In the genomic region with DNA sequence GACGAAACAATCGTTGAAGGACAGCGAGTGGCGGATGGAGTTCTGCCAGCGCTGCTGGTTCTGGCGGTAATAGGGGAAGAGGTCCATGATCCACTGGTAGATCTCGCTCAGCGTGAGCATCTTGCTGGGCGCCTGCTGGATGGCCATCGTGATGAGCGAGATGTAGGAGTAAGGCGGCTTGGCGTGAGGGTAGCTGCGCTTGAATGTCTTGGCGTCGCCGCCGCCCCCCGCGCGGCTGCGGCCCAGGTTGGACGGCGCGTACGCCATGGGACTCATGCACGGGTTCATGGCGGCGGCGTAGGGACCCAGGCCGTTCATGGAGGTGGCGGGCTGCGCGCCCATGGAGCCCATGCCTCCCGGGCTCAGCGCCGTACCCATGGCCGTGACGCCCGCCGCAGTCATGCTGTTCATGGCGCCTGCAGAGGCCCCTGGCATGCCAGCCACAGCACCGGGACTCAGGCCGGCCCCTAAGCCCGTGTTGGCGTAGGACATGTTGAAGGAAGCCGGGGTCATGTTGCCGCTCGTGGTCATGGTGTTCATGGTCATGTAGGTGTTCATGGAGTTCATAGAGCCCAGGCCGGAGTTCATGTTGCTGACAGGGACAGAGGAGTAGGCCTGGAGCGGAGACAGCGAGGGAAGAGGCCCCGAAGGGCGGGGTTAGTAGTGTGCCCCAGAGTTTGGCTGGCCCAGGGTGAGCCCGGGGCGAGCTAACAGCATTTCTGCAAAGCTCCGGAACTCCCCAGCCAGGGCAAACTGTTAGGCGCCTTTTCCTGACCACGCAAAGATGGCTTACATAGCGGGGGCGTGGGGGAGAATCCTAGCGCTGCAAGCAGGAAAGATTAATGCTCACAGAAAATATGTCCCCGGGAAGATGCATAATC, we compare ENCODE assay signal across 11 mouse cellular contexts. TPM values are rescaled to one million over a fixed set of nuclear protein-coding genes. Genes with fewer than 3 reads are reported as not detected.
DNase-seq lines count a peak whose midpoint lies in the region; ATAC-seq lines count a peak whose summit lies in the region.
"Had no signal": no experiment of that assay in that cellular context is flagged by ENCODE, and none has a peak within 500 bp of the region (broad histone marks: within the 10 kb centered on the region; RNA-seq: fewer than 3 reads in every experiment).

No protein-coding gene starts in this region.

- no peak for ATAC-seq in heart, embryonic 14.5 days (ENCODE audit: insufficient number of reproducible peaks, insufficient read depth, low FRiP score, low read depth)
- no peak; the same call in 1 of the 2 replicates for ATAC-seq in heart, embryonic 15.5 days (replicated peaks; ENCODE audit: insufficient number of reproducible peaks, insufficient read depth, low FRiP score, low read depth)
- ATAC-seq in liver, embryonic 12.5 days = no peak
- ATAC-seq in neural tube, embryonic 13.5 days (ENCODE audit: low read depth) = no peak

- intact Hi-C loops in heart, postnatal 36 days (cut with DNase I) = loop anchor here (5.0 kb wide), 1 partner anchor 851 kb away; a partner anchor contains a TSS

- H3K9me3 ChIP-seq in heart, embryonic 14.5 days (ENCODE audit: control insufficient read depth, low read length) = no peaks in the 10 kb centered on the region
- no peaks in the 10 kb centered on the region for H3K9me3 ChIP-seq in heart, embryonic 15.5 days (replicated peaks)
- no peaks in the 10 kb centered on the region for H3K9me3 ChIP-seq in liver, embryonic 12.5 days (replicated peaks)
- no peaks in the 10 kb centered on the region for H3K9me3 ChIP-seq in neural tube, embryonic 13.5 days

- H3K4me1 ChIP-seq in heart, embryonic 14.5 days (ENCODE audit: control insufficient read depth in 2 of 2, insufficient read depth in 2 of 2, low read length in 2 of 2) = peaks cover 3 to 28% of the 10 kb centered on the region in 2 experiments; a peak in 3 of 4 replicates
- H3K4me1 ChIP-seq in heart, embryonic 15.5 days (replicated peaks) = peaks cover 44% of the 10 kb centered on the region
- H3K4me1 ChIP-seq in liver, embryonic 12.5 days = peaks cover 24% of the 10 kb centered on the region
- H3K4me1 ChIP-seq in neural tube, embryonic 13.5 days (replicated peaks) = peaks cover 36% of the 10 kb centered on the region

- whole genome bisulfite sequencing in heart, embryonic 14.5 days = 2% methylated on average over 63 of the region's 63 CpGs
- 2% methylated on average over 63 of the region's 63 CpGs for WGBS in heart, embryonic 15.5 days
- WGBS in liver, embryonic 12.5 days (ENCODE audit: insufficient replicate concordance) = 4% methylated on average over 63 of the region's 63 CpGs
- 1% methylated on average over 63 of the region's 63 CpGs for WGBS in neural tube, embryonic 13.5 days

- DNase-seq in heart, postnatal 36 days = no peak
- DNase-seq in adrenal gland, postnatal 10 days = no peak
- DNase-seq in spleen, postnatal 36 days (ENCODE audit: low spot score in 2 of 2) = no peak
- no peak for DNase-seq in adipocyte (ENCODE audit: low spot score)

- H3K9ac ChIP-seq in heart, embryonic 14.5 days (ENCODE audit: low read length) = no peak overlapping the region
- H3K9ac ChIP-seq in heart, embryonic 15.5 days = no peak overlapping the region
- H3K9ac ChIP-seq in liver, embryonic 12.5 days = peak overlapping the region; percentile 27; the same call in 1 of the 2 replicates
- H3K9ac ChIP-seq in neural tube, embryonic 13.5 days = no peak overlapping the region

- peak overlapping the region; percentile 39 for H3K4me2 ChIP-seq in heart, embryonic 14.5 days (ENCODE audit: low read length)
- H3K4me2 ChIP-seq in heart, embryonic 15.5 days = peak overlapping the region; percentile 33
- peak overlapping the region; percentile 43 for H3K4me2 ChIP-seq in liver, embryonic 12.5 days
- peak overlapping the region; percentile 26 for H3K4me2 ChIP-seq in neural tube, embryonic 13.5 days

- H3K27me3 ChIP-seq in heart, embryonic 14.5 days (ENCODE audit: control insufficient read depth, insufficient read depth, low read length) = peaks cover 85% of the 10 kb centered on the region
- H3K27me3 ChIP-seq in heart, embryonic 15.5 days = peaks cover 93% of the 10 kb centered on the region
- peaks cover 95% of the 10 kb centered on the region for H3K27me3 ChIP-seq in liver, embryonic 12.5 days (replicated peaks)
- H3K27me3 ChIP-seq in neural tube, embryonic 13.5 days = peaks cover 96% of the 10 kb centered on the region
- H3K27me3 ChIP-seq: CH12.LX had no signal

- H3K4me3 ChIP-seq in heart, embryonic 14.5 days (ENCODE audit: control insufficient read depth in 1 of 2, insufficient read depth in 1 of 2, low read depth in 1 of 2, low read length in 2 of 2) = peak overlapping the region in 1 of 2 experiments; percentile 19; a peak in 2 of 4 replicates
- peak overlapping the region; percentile 25 for H3K4me3 ChIP-seq in heart, embryonic 15.5 days
- H3K4me3 ChIP-seq in liver, embryonic 12.5 days = peak overlapping the region; percentile 30
- H3K4me3 ChIP-seq in neural tube, embryonic 13.5 days = peak overlapping the region; percentile 8; the same call in 1 of the 2 replicates
- H3K4me3 ChIP-seq: left cerebral cortex, adult 2 months had no signal

- no peaks in the 10 kb centered on the region for H3K36me3 ChIP-seq in heart, embryonic 14.5 days (ENCODE audit: control insufficient read depth, insufficient read depth, low read length)
- no peaks in the 10 kb centered on the region for H3K36me3 ChIP-seq in heart, embryonic 15.5 days
- H3K36me3 ChIP-seq in liver, embryonic 12.5 days = no peaks in the 10 kb centered on the region
- H3K36me3 ChIP-seq in neural tube, embryonic 13.5 days = no peaks in the 10 kb centered on the region

- H3K27ac ChIP-seq in heart, embryonic 14.5 days (replicated peaks in 1 of 2; ENCODE audit: control insufficient read depth in 1 of 2, insufficient read depth in 1 of 2, low read depth in 2 of 2, low read length in 2 of 2) = no peak overlapping the region
- H3K27ac ChIP-seq in heart, embryonic 15.5 days = no peak overlapping the region
- H3K27ac ChIP-seq in liver, embryonic 12.5 days = no peak overlapping the region
- no peak overlapping the region for H3K27ac ChIP-seq in neural tube, embryonic 13.5 days (replicated peaks)
- H3K27ac ChIP-seq: left cerebral cortex, adult 2 months had no signal

RNA-seq across cellular contexts. Expression of a gene that starts 3.7 kb away (rescaled TPM):
- 0.42 TPM in 1 of 2 replicates, not detected in the other for polyA plus RNA-seq in heart, embryonic 14.5 days (2014; fragmentation: Nextera tagmentation; extraction: Ambion mirVana)
- total RNA-seq in heart, postnatal 36 days (2021) = not detected
- polyA plus RNA-seq in heart, embryonic 15.5 days (2015; fragmentation: Nextera tagmentation; extraction: Ambion mirVana) = 0.57 and 2.7 TPM in 2 replicates
- polyA plus RNA-seq in liver, embryonic 12.5 days (2016; fragmentation: Nextera tagmentation; extraction: Ambion mirVana) = 2.4 and 2.6 TPM in 2 replicates
- polyA plus RNA-seq in neural tube, embryonic 13.5 days (2015; fragmentation: Nextera tagmentation; extraction: Ambion mirVana) = 0.59 and 0.74 TPM in 2 replicates
- total RNA-seq in adrenal gland, postnatal 10 days (2021) = under 1 TPM; 0.45 to 0.96 TPM
- total RNA-seq: CH12.LX; left cerebral cortex, adult 2 months had no signal
- polyA plus RNA-seq: cortical plate, adult 2 months had no signal

RNA-seq across cellular contexts. Expression of a gene that starts 20.9 kb away (rescaled TPM):
- 0.09 and 0.41 TPM in 2 replicates for polyA plus RNA-seq in heart, embryonic 14.5 days (2014; fragmentation: Nextera tagmentation; extraction: Ambion mirVana)
- not detected for total RNA-seq in heart, postnatal 36 days (2021)
- 0.42 and 0.96 TPM in 2 replicates for polyA plus RNA-seq in heart, embryonic 15.5 days (2015; fragmentation: Nextera tagmentation; extraction: Ambion mirVana)
- polyA plus RNA-seq in liver, embryonic 12.5 days (2016; fragmentation: Nextera tagmentation; extraction: Ambion mirVana) = 0.08 and 0.11 TPM in 2 replicates
- 0.40 and 0.46 TPM in 2 replicates for polyA plus RNA-seq in neural tube, embryonic 13.5 days (2015; fragmentation: Nextera tagmentation; extraction: Ambion mirVana)
- total RNA-seq in adrenal gland, postnatal 10 days (2021) = under 1 TPM in 1 of 2 experiments, not detected in 1; 0.06 TPM
- total RNA-seq: CH12.LX had no signal
